Mouse (Mus musculus) CH12.LX (cell line): Measurements from ENCODE around the gene Ptcd2. TPM values are rescaled to one million over a fixed set of nuclear protein-coding genes. Genes with fewer than 3 reads are reported as not detected.
"Not testable (repeated sequence)": the region's sequence is repeated elsewhere in the genome, so short reads cannot be mapped to it uniquely, and the experiment has no call there.

Experiments
- DNase-seq: peaks from one replicate; pipeline ENCODE4 v3.0.0-alpha.2; 2013; ENCODE audit errors: extremely low read depth
- H3K27ac ChIP-seq: 2 replicates; pipeline ENCODE4 v1.5.1; 2012; ENCODE audit warnings: low read depth, mild to moderate bottlenecking, control low read depth, moderate library complexity; ENCODE audit not compliant: insufficient read depth
- H3K27me3 ChIP-seq: replicated peaks from 2 replicates; pipeline ENCODE3; 2012; ENCODE audit warnings: inconsistent platforms
- H3K36me3 ChIP-seq, 2 experiments: replicated peaks in 1 of 2; 2 replicates each; pipeline versions ENCODE3 to v1.6.1; 2012; ENCODE audit warnings: inconsistent platforms in 1 of 2, low read length in 1 of 2, mild to moderate bottlenecking in 1 of 2, mixed read lengths in 1 of 2, moderate library complexity in 1 of 2; ENCODE audit not compliant: control insufficient read depth in 1 of 2, insufficient read depth in 1 of 2
- H3K4me1 ChIP-seq, 2 experiments: 2 replicates each; pipeline ENCODE4 v1.6.1; 2012; ENCODE audit warnings: inconsistent platforms in 1 of 2, moderate library complexity in 1 of 2; ENCODE audit not compliant: insufficient read depth in 2 of 2, control insufficient read depth in 1 of 2
- H3K4me2 ChIP-seq: 2 replicates; pipeline ENCODE4 v1.6.1; 2012; ENCODE audit warnings: low read depth, mild to moderate bottlenecking, control low read depth; ENCODE audit not compliant: poor library complexity, insufficient read depth, severe bottlenecking
- H3K4me3 ChIP-seq, 3 experiments: fragments of 150-350 bp in 1 of 3; sonication (generic) in 1 of 3; replicated peaks in 1 of 3; 2 replicates each; pipeline versions ENCODE3 to v1.5.1; 2011 to 2012; ENCODE audit warnings: low read depth in 2 of 3, low read length in 2 of 3, mild to moderate bottlenecking in 2 of 3, moderate library complexity in 2 of 3, control low read depth in 1 of 3, improper control_type of control experiment in 1 of 3, inconsistent platforms in 1 of 3, mixed read lengths in 1 of 3; ENCODE audit not compliant: poor library complexity in 1 of 3
- H3K79me2 ChIP-seq: replicated peaks from 2 replicates; pipeline ENCODE4 v1.6.1; 2012; ENCODE audit warnings: mild to moderate bottlenecking, moderate library complexity; ENCODE audit not compliant: control insufficient read depth, poor library complexity, insufficient read depth, severe bottlenecking; ENCODE audit errors: extremely low read depth
- H3K9ac ChIP-seq: 2 replicates; pipeline ENCODE4 v1.6.1; 2012; ENCODE audit warnings: low read depth, mild to moderate bottlenecking, control low read depth, moderate library complexity; ENCODE audit not compliant: insufficient read depth
- H3K9me3 ChIP-seq: replicated peaks from 2 replicates; pipeline ENCODE3; 2012; ENCODE audit warnings: low read length, inconsistent platforms, mixed read lengths
- BHLHE40 ChIP-seq: IDR thresholded peaks from 2 replicates; pipeline ENCODE4 v1.6.1; 2011; ENCODE audit warnings: mild to moderate bottlenecking, low read depth, low read length, improper control_type of control experiment
- CHD1 ChIP-seq: IDR thresholded peaks from 2 replicates; pipeline ENCODE4 v1.6.1; 2012; ENCODE audit warnings: low read depth, low read length, improper control_type of control experiment, inconsistent platforms
- CHD2 ChIP-seq: IDR thresholded peaks from 2 replicates; pipeline ENCODE4 v1.6.1; 2011; ENCODE audit warnings: low read length, improper control_type of control experiment
- CTCF ChIP-seq, 2 experiments: IDR thresholded peaks in 1 of 2; conservative IDR thresholded peaks in 1 of 2; 2 replicates each; pipeline ENCODE4 v1.5.1; 2011 to 2012; ENCODE audit warnings: low read depth in 2 of 2, low read length in 2 of 2, improper control_type of control experiment in 1 of 2, inconsistent platforms in 1 of 2, mild to moderate bottlenecking in 1 of 2, moderate library complexity in 1 of 2
- E2F4 ChIP-seq: IDR thresholded peaks from 2 replicates; pipeline ENCODE4 v1.6.1; 2011; ENCODE audit warnings: low read depth, low read length, improper control_type of control experiment; ENCODE audit not compliant: insufficient replicate concordance
- ELF1 ChIP-seq: IDR thresholded peaks from 2 replicates; pipeline ENCODE4 v1.6.1; 2014; ENCODE audit warnings: low read depth, mild to moderate bottlenecking, inconsistent platforms, low read length, improper control_type of control experiment
- ETS1 ChIP-seq: conservative IDR thresholded peaks from 2 replicates; pipeline ENCODE4 v1.6.1; 2012; ENCODE audit warnings: low read depth, mild to moderate bottlenecking, inconsistent platforms, low read length, improper control_type of control experiment, moderate library complexity
- GABPA ChIP-seq: IDR thresholded peaks from 2 replicates; pipeline ENCODE4 v1.6.1; 2012; ENCODE audit warnings: low read depth, low read length, improper control_type of control experiment, inconsistent platforms; ENCODE audit not compliant: insufficient replicate concordance
- HCFC1 ChIP-seq: IDR thresholded peaks from 2 replicates; pipeline ENCODE4 v1.6.1; 2012; ENCODE audit warnings: low read depth, mild to moderate bottlenecking, inconsistent platforms, low read length, improper control_type of control experiment
- JUN ChIP-seq: IDR thresholded peaks from 2 replicates; pipeline ENCODE4 v1.6.1; 2011; ENCODE audit warnings: low read depth, mild to moderate bottlenecking, low read length, improper control_type of control experiment, moderate library complexity; ENCODE audit not compliant: insufficient read depth
- KAT2A ChIP-seq: IDR thresholded peaks from 2 replicates; pipeline ENCODE4 v1.6.1; 2012; ENCODE audit warnings: low read length, improper control_type of control experiment, inconsistent platforms; ENCODE audit not compliant: insufficient replicate concordance
- MAZ ChIP-seq: IDR thresholded peaks from 2 replicates; pipeline ENCODE4 v1.6.1; 2012; ENCODE audit warnings: low read depth, mild to moderate bottlenecking, inconsistent platforms, low read length, improper control_type of control experiment, moderate library complexity
- MEF2A ChIP-seq: IDR thresholded peaks from 2 replicates; pipeline ENCODE4 v1.6.1; 2014; ENCODE audit warnings: low read depth, mild to moderate bottlenecking, inconsistent platforms, low read length, improper control_type of control experiment, borderline replicate concordance
- MXI1 ChIP-seq: IDR thresholded peaks from 2 replicates; pipeline ENCODE4 v1.6.1; 2011; ENCODE audit warnings: mild to moderate bottlenecking, low read depth, low read length, improper control_type of control experiment
- NRF1 ChIP-seq: IDR thresholded peaks from 2 replicates; pipeline ENCODE4 v1.6.1; 2014; ENCODE audit warnings: low read depth, mild to moderate bottlenecking, inconsistent platforms, low read length, improper control_type of control experiment, moderate library complexity
- PAX5 ChIP-seq: IDR thresholded peaks from 2 replicates; pipeline ENCODE4 v1.6.1; 2012; ENCODE audit warnings: low read length, inconsistent platforms, mixed read lengths
- POLR2AphosphoS2 ChIP-seq: IDR thresholded peaks from 2 replicates; pipeline ENCODE4 v1.6.1; 2011; ENCODE audit warnings: low read depth, low read length, improper control_type of control experiment
- SIN3A ChIP-seq: IDR thresholded peaks from 2 replicates; pipeline ENCODE4 v1.6.1; 2012; ENCODE audit warnings: low read length, improper control_type of control experiment, inconsistent platforms
- SMC3 ChIP-seq: IDR thresholded peaks from 2 replicates; pipeline ENCODE4 v1.6.1; 2011; ENCODE audit warnings: low read depth, low read length, improper control_type of control experiment
- TBP ChIP-seq: conservative IDR thresholded peaks from 2 replicates; pipeline ENCODE4 v1.6.1; 2011; ENCODE audit warnings: low read depth, low read length, improper control_type of control experiment
- TCF12 ChIP-seq: IDR thresholded peaks from 2 replicates; pipeline ENCODE4 v1.6.1; 2014; ENCODE audit warnings: low read depth, mild to moderate bottlenecking, inconsistent platforms, low read length, improper control_type of control experiment
- UBTF ChIP-seq: IDR thresholded peaks from 2 replicates; pipeline ENCODE4 v1.6.1; 2012; ENCODE audit warnings: low read depth, mild to moderate bottlenecking, inconsistent platforms, low read length, improper control_type of control experiment, moderate library complexity
- USF1 ChIP-seq: IDR thresholded peaks from 2 replicates; pipeline ENCODE4 v1.6.1; 2014; ENCODE audit warnings: low read depth, mild to moderate bottlenecking, inconsistent platforms, low read length, improper control_type of control experiment
- USF2 ChIP-seq: conservative IDR thresholded peaks from 2 replicates; pipeline ENCODE4 v1.6.1; 2011; ENCODE audit warnings: low read depth, low read length, improper control_type of control experiment
- ZC3H11A ChIP-seq: IDR thresholded peaks from 2 replicates; pipeline ENCODE4 v1.6.1; 2012; ENCODE audit warnings: low read depth, mild to moderate bottlenecking, inconsistent platforms, low read length, improper control_type of control experiment
- ZKSCAN1 ChIP-seq: IDR thresholded peaks from 2 replicates; pipeline ENCODE4 v1.6.1; 2012; ENCODE audit warnings: low read depth, inconsistent platforms, low read length, improper control_type of control experiment, borderline replicate concordance
- ZMIZ1 ChIP-seq: IDR thresholded peaks from 2 replicates; pipeline ENCODE4 v1.6.1; 2012; ENCODE audit warnings: low read depth, mild to moderate bottlenecking, inconsistent platforms, low read length, improper control_type of control experiment
- ZNF384 ChIP-seq: IDR thresholded peaks from 2 replicates; pipeline ENCODE4 v1.6.1; 2012; ENCODE audit warnings: low read depth, low read length, improper control_type of control experiment, inconsistent platforms
- dilution Hi-C: fragments of 300-500 bp; cut with MboI; formaldehyde crosslinking; loops from 2 replicates; pipeline ENCODE4 v1.14.3; 2020; ENCODE audit warnings: low sequenced_read_pairs; ENCODE audit not compliant: extremely low pct_unique_long_range_greater_than_20kb, extremely low pct_ligation_motif_present
- in situ Hi-C: fragments of 300-500 bp; cut with MboI; formaldehyde crosslinking; loops from 3 replicates; pipeline ENCODE4 v1.14.3; 2019; ENCODE audit warnings: low sequenced_read_pairs, low pct_ligation_motif_present, low pct_unique_long_range_greater_than_20kb, mixed read lengths
- polyA plus RNA-seq: library from polyadenylated mRNA; unstranded; fragments of >175 nt; gene quantifications from 2 replicates; pipeline ENCODE4 v1.2.1, GENCODE M21; 2012; ENCODE audit warnings: low read depth; ENCODE audit not compliant: insufficient read length
- total RNA-seq, 2 experiments: library from RNA; depleted of rRNA; stranded (reverse); fragments of 300-350 nt in 1 of 2; fragments of >200 nt in 1 of 2; gene quantifications; 2 replicates each; pipeline ENCODE4 v1.2.3; 2012 to 2014

The Ptcd2 gene
- total and polyA plus RNA-seq, 3 experiments = 32.4 to 92.9 (median 52.2) TPM

- dilution Hi-C loops = no loop called here
- no peak overlapping the region for H3K9ac ChIP-seq
- H3K36me3 ChIP-seq = peaks cover 68 to 88% of the 10 kb centered on the region in 2 experiments
- H3K27ac ChIP-seq = no peak overlapping the region
- H3K79me2 ChIP-seq = no peaks in the 10 kb centered on the region
- no peak overlapping the region for H3K4me2 ChIP-seq
- TF ChIP-seq CTCF (conservative IDR thresholded peaks at IDR 0.05 in 1 of 2, IDR thresholded peaks at IDR 0.05 in 1 of 2; ENCODE audit: low read depth in 2 of 2, low read length in 2 of 2) (no peak), HCFC1 (no peak), USF1 (no peak), SIN3A (no peak), MEF2A (no peak), POLR2AphosphoS2 (no peak), ZC3H11A (no peak), MAZ (no peak), CHD1 (no peak), JUN (no peak), ZKSCAN1 (no peak), E2F4 (no peak), SMC3 (no peak), ELF1 (no peak), UBTF (no peak), ETS1 (no peak), MXI1 (no peak), USF2 (no peak), KAT2A (no peak)
- H3K9me3 ChIP-seq = no peaks in the 10 kb centered on the region
- in situ Hi-C loops = no loop called here
- H3K27me3 ChIP-seq = no peaks in the 10 kb centered on the region
- no peak overlapping the region for H3K4me3 ChIP-seq
- DNase-seq = no peak
- H3K4me1 ChIP-seq = peaks cover 0 to 14% of the 10 kb centered on the region in 2 experiments; a peak in 2 of 4 replicates
Measured at GRCm38 (mm10) chr13:99337510-99337909, 7.0 kb downstream of the Ptcd2 start.

- Histone ChIP-seq H3K27ac (no peak overlapping the region), H3K36me3 (peaks cover 67 to 86% of the 10 kb centered on the region in 2 experiments), H3K4me3 (no peak overlapping the region), H3K4me2 (no peak overlapping the region), H3K9me3 (no peaks in the 10 kb centered on the region), H3K9ac (no peak overlapping the region), H3K27me3 (no peaks in the 10 kb centered on the region), H3K4me1 (peaks cover 0 to 5% of the 10 kb centered on the region in 2 experiments; a peak in 1 of 4 replicates), H3K79me2 (no peaks in the 10 kb centered on the region)
- in situ Hi-C loops (no loop called here), dilution Hi-C loops (no loop called here)
- TF ChIP-seq KAT2A (no peak), TCF12 (no peak), ZNF384 (no peak), ZC3H11A (no peak), GABPA (no peak), MAZ (no peak), UBTF (no peak), NRF1 (no peak), ZKSCAN1 (no peak), USF2 (no peak), TBP (no peak), ZMIZ1 (no peak), CHD2 (no peak), PAX5 (no peak), ETS1 (no peak), BHLHE40 (no peak), POLR2AphosphoS2 (no peak), ELF1 (no peak)
- DNase-seq = no peak
Measured at GRCm38 (mm10) chr13:99331255-99331654, 13.2 kb downstream of the Ptcd2 start.

GRCm38 (mm10) chr13:99324337-99324685 is 20.2 kb downstream of the Ptcd2 start:
- peaks cover 64 to 94% of the 10 kb centered on the region in 2 experiments for H3K36me3 ChIP-seq

More at GRCm38 (mm10) chr13:99324337-99324685, 20.2 kb downstream of the Ptcd2 start:
- H3K4me3 ChIP-seq, H3K4me2 ChIP-seq, H3K27ac ChIP-seq, H3K9me3 ChIP-seq, H3K79me2 ChIP-seq, DNase-seq, H3K9ac ChIP-seq, H3K27me3 ChIP-seq, in situ Hi-C loops, dilution Hi-C loops: not testable (repeated sequence)
- peaks cover 0 to 21% of the 10 kb centered on the region in 2 experiments; a peak in 2 of 4 replicates for H3K4me1 ChIP-seq
